Mouse (Mus musculus) left cerebral cortex, postnatal 25 days (tissue): ENCODE data around the gene Clba1. TPM values are rescaled to one million over a fixed set of nuclear protein-coding genes. Genes with fewer than 3 reads are reported as not detected.
"Not testable (repeated sequence)": the region's sequence is repeated elsewhere in the genome, so short reads cannot be mapped to it uniquely, and the experiment has no call there.

Experiments
- DNase-seq, 2 experiments: peaks; one replicate each; pipeline ENCODE4 v3.0.0; 2022; ENCODE audit warnings: low spot score in 2 of 2, mixed read lengths in 1 of 2
- intact Hi-C: fragments of 180-260 bp; cut with DNase I; formaldehyde crosslinking; loops from one replicate; pipeline ENCODE4 v1.15.1; 2025
- total RNA-seq, 2 experiments: library from RNA; stranded (reverse); gene quantifications; 2 replicates each; pipeline ENCODE4 v1.2.3; 2021

The Clba1 gene
- total RNA-seq, 2 experiments from 2014 or later, result 17.1 to 17.7 TPM

- no peak for DNase-seq
- intact Hi-C loops, result no loop called here
Observed at GRCm38 (mm10) chr12:112810092-112810885, 1.6 kb downstream of the Clba1 start.

- intact Hi-C loops, result no loop called here
- no peak for DNase-seq
Observed at GRCm38 (mm10) chr12:112813370-112813769, 4.6 kb downstream of the Clba1 start.

- intact Hi-C loops, result no loop called here
- DNase-seq, result no peak
Observed at GRCm38 (mm10) chr12:112814682-112815470, 6.1 kb downstream of the Clba1 start.

DNA sequence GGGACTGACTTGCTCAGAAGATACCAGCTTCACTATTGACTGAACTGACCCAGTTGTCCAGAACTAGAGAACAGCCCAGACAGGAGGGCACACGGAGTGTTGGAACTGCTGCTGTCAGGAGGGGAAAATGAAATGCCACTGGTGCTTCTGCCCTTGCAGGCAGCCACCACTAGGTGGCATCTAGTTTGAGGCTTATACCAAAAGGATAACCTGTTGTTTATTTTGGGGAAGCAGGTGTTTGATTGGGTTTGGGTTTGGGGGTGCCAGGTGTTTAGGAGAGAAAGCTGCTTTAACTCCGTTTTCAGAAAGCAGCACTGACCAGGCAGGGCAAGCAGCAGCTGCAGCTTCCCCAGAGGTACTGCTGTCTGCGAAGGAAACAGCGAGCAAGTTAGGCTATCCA is 7.6 kb downstream of the Clba1 start:
- peak; percentile 59 to 71 for DNase-seq
- intact Hi-C loops, result no loop called here

DNA sequence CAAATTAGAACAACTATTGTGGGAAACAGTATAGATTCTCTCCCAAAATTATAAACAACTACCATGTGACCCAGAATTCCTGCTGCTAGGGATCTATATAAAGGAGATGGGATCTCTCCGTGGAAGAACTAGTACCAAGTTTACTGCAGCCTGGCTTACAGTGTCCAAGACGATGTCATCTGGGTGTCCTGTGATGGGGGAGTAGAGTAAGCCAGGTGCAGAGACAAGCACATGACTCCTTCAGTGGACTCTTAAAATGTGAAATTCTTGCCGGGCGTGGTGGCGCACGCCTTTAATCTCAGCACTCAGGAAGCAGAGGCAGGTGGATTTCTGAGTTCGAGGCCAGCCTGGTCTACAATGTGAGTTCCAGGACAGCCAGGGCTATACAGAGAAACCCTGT is 8.1 kb downstream of the Clba1 start:
- intact Hi-C loops, result not testable (repeated sequence)

DNA sequence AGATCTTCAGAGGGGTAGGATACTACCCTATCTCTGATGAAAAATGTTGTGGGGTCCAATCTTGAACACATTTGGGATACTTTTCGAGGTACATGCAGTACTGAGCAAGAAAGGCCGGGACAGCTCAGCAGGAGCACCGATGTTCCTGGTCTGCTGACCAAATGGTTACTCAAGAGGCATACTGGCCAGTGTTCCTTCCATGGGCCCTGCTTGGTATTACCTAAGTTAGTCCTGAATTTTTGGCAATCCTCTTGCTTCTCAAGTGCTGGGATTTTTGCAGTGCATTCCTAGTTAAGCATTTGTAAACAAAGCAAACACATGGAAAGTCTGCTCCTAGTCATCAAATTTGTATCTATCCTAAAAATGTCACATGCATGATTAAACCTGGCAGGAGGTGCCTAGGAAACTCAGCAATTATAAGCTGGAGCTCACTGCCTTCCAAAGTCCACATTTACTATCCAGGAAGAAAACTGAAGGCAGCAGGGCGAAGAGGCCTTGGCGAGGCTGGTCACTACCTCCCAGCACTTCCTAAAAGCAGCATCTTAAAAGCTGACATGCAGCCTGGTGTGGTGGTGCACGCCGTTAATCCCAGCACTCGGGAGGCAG is 10.4 kb downstream of the Clba1 start:
- no peak for DNase-seq
- intact Hi-C loops, result no loop called here

More for the DNA sequence above, 8.1 kb downstream of the Clba1 start:
- DNase-seq, result not testable (repeated sequence)

- intact Hi-C loops, result no loop called here
- no peak for DNase-seq
Observed at GRCm38 (mm10) chr12:112820401-112820999, 11.8 kb downstream of the Clba1 start.

GRCm38 (mm10) chr12:112821216-112821615 is 12.5 kb downstream of the Clba1 start:
- DNase-seq, result no peak
- intact Hi-C loops, result no loop called here

DNA sequence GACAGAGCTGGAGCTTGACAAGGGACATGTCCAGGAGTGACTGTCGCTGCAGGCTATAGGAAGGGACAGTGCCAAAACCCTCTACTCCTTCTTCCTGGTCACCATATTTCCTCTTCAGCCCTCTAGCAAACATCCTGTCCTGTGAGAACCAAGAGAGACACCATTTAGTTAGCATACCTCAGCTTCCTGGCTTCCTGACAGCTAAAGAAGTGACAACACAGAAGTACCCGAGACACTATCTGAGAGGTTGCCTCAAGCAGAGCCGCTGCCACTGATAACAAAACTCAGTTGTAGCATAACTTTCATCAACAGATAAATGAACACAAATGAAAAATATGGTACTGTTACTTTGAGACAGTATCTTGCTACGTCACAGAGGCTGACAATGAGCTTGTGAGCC is 13.2 kb downstream of the Clba1 start:
- DNase-seq, result no peak
- intact Hi-C loops, result no loop called here

- no peak for DNase-seq
- intact Hi-C loops, result no loop called here
Observed at GRCm38 (mm10) chr12:112822676-112823075, 13.9 kb downstream of the Clba1 start.

GRCm38 (mm10) chr12:112823221-112823620 is 14.5 kb downstream of the Clba1 start:
- intact Hi-C loops, result no loop called here

DNA sequence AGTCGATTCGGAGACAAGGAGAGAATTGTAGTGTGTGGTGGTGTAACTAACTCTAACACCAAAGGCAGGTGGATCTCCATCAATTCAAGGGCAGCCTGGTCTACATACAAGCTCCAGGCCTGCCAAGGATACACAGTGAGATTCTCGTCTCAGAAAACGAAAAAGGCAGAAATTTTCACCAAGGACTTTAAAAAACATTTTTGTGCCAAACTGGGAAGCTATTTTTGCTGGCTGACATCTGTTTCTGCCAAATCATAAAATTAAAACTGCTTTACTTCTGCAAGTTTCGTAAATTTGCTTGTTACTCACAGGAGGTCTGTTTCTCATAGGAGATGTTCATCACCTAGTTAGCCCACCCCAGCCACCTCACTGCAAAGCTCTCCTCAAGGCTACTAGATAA is 17.2 kb downstream of the Clba1 start:
- peak in 1 of 2 experiments; percentile 70 for DNase-seq
- intact Hi-C loops, result no loop called here

More at GRCm38 (mm10) chr12:112823221-112823620, 14.5 kb downstream of the Clba1 start:
- DNase-seq, result no peak

DNA sequence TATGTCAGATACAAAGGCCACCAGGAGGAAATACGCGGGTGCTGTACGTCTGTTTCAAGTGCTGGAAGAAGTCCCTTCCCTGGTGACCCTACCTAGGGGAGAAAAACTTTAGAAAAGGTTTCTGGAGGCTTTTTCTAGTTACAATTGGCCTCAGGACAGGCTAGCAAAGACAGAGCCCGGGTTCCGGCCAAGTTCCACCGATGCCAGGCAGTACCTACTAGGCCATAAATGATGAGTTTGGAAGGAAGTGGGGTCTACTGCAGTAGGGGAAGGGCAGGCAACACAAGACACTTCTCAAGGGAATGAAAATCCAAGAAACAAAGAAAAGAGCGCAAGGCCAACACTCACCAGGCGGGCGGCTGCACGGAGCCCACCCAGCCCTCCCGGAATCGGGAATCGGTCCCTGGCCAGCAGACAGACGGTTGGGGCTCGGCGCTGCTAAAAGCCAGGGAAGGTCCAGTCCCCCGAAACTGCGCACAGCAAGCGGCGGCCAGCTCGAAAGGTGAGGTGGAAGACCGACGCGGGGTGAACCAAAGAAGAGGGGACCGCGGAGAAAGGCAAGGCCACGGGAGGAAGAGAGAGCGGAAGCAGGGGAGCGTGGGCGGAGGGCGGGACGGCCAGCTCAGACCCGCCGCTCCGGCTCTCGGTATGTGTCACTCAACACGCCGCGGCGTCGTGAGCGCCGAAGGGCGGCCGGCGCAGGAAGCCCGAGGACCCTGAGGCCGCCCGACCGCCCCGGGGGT is 19.9 kb downstream of the Clba1 start:
- intact Hi-C loops, result loop anchor here (1.0 kb wide), 1 partner anchor 20 kb away; the partner anchor contains the start of gene Clba1

DNA sequence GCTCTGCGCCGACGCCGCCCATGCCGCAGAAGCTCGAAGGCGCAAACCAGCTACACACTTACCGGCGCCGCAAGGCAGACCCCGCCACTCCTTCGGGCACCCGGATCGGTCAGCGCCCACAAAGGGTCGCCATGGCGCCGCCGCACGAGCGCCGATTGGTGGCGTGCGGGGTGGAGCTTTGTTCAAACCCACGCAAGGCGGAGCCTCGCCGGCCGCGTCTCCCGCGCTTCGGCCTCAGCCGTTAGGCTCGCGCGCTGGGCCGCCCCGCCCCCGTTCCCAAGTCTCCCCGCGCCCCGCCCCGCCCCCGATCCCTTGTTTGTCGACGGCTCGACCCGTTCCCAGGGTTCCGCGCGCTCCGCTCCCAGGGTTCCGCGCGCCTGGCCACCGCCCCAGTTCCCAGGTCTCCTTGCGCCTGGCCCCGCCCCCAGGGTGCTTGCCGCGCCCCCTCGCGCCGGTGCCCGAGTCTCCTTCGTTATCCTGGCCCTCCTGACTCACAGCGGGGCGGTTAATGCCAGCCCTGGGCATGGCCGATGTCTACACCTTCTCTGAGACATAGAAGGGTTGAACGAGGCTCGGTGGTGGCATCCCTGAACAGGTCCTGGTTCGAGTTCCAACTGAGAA is 20.6 kb downstream of the Clba1 start, which contains the start of gene Cdca4:
Gene Cdca4, minus strand, starts transcription at position 180 of the 621 bp plus-strand sequence.
- intact Hi-C loops, result loop anchor here (1.0 kb wide), 1 partner anchor 21 kb away; the partner anchor contains the start of gene Clba1
- peak; percentile 98 for DNase-seq

More for the DNA sequence above, 19.9 kb downstream of the Clba1 start:
- DNase-seq, result peak in 1 of 2 experiments; percentile 69

DNA sequence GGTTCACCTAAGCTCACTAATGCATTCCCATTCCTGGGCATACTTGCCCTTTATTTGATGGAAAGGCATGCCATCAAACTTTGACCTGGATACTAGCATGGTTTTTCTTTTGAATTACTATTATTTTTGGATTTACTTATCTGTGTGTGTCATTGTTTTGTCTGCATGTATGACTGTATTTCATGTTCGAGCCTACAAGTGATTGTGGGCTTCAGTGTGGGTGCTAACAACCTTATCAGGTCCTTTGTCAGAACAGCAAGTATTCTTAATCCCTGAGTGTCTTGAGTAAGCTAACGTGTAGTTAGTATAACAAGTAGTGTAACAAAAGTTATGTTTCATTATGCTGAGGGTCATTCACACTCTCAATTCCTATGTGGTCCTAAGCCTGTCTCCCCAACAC is 21.4 kb downstream of the Clba1 start:
- intact Hi-C loops, result no loop called here
- DNase-seq, result no peak

- intact Hi-C loops, result no loop called here
- no peak for DNase-seq
Observed at GRCm38 (mm10) chr12:112830570-112830969, 21.8 kb downstream of the Clba1 start.

GRCm38 (mm10) chr12:112832411-112832810 is 23.7 kb downstream of the Clba1 start:
- intact Hi-C loops, result no loop called here
- no peak for DNase-seq

DNA sequence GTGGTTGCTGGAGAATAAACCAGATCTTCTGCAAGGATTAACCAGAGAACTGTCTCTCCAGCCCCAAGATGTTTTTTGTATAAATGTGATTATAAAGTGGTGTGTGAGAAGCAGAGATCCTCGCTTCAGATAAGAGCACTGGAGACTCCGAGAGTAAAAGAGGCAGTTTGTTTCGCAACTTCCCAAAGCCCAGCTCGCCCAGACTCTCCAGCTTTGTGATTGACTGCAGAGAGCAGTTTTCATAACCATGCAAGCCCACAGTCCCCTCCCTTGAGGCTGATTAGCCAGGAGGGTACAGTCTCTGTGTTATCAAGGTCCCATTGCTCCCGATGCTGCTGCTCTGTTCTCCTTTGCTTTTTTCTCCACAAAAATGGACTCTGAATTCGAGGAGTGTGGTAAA is 24.8 kb downstream of the Clba1 start:
- intact Hi-C loops, result no loop called here
- DNase-seq, result no peak

- intact Hi-C loops, result no loop called here
- DNase-seq, result no peak
Observed at GRCm38 (mm10) chr12:112835046-112835445, 26.3 kb downstream of the Clba1 start.
